Mouse (Mus musculus) kidney, postnatal 25 days (tissue): ENCODE results near the gene Mios.

Source experiments
- DNase-seq, 2 experiments: peaks; one replicate each; pipeline ENCODE4 v3.0.0; 2021; ENCODE audit warnings: mixed read lengths in 2 of 2

The Mios gene

GRCm38 (mm10) chr6:8278426-8279002, 69.5 kb downstream of the Mios start:
- no peak for DNase-seq

GRCm38 (mm10) chr6:8283255-8283654, 74.2 kb downstream of the Mios start:
- DNase-seq = no peak

- no peak for DNase-seq
These were observed 76.5 kb downstream of the Mios start for GRCm38 (mm10) chr6:8285401-8285960.
